Mouse (Mus musculus): Measurements from ENCODE around the gene Snupn. TPM values are rescaled to one million over a fixed set of nuclear protein-coding genes. Genes with fewer than 3 reads are reported as not detected.
A peak's percentile ranks its signal among the peaks of the same experiment; 100 is the strongest.

Snupn gene
- polyA plus RNA-seq, 1 experiment: 6.3 TPM

- H3K27me3 ChIP-seq (ENCODE audit: control insufficient read depth, insufficient read depth, low read length): no peaks in the 10 kb centered on the region
- H3K4me3 ChIP-seq (ENCODE audit: control insufficient read depth, insufficient read depth, low read length): no peak overlapping the region
- peaks cover 47% of the 10 kb centered on the region for H3K4me1 ChIP-seq (replicated peaks; ENCODE audit: control insufficient read depth, insufficient read depth, low read length)
- H3K27ac ChIP-seq (ENCODE audit: control insufficient read depth, insufficient read depth, low read length): no peak overlapping the region
- 53% methylated on average over 7 of the region's 7 CpGs for WGBS
- H3K36me3 ChIP-seq (ENCODE audit: control insufficient read depth, insufficient read depth, low read length): no peaks in the 10 kb centered on the region
- TF ChIP-seq CTCF (IDR thresholded peaks at IDR 0.05; ENCODE audit: borderline replicate concordance, control insufficient read depth, extremely low read depth, insufficient read depth, low read length, poor library complexity) (no peak), POLR2A (IDR thresholded peaks at IDR 0.05; ENCODE audit: control insufficient read depth, extremely low read depth, insufficient read depth, low read length, poor library complexity) (no peak)
- DNase-seq: no peak
Observed at GRCm38 (mm10) chr9:56924651-56925027, 26.0 kb upstream of the Snupn start.

GRCm38 (mm10) chr9:56925291-56926024, 25.2 kb upstream of the Snupn start:
- 92% methylated on average over 26 of the region's 26 CpGs for WGBS
- DNase-seq: no peak
- peaks cover 47% of the 10 kb centered on the region for H3K4me1 ChIP-seq (replicated peaks; ENCODE audit: control insufficient read depth, insufficient read depth, low read length)
- no peak overlapping the region for H3K4me3 ChIP-seq (ENCODE audit: control insufficient read depth, insufficient read depth, low read length)
- no peaks in the 10 kb centered on the region for H3K36me3 ChIP-seq (ENCODE audit: control insufficient read depth, insufficient read depth, low read length)
- TF ChIP-seq CTCF (IDR thresholded peaks at IDR 0.05; ENCODE audit: borderline replicate concordance, control insufficient read depth, extremely low read depth, insufficient read depth, low read length, poor library complexity): no peak
- TF ChIP-seq POLR2A (IDR thresholded peaks at IDR 0.05; ENCODE audit: control insufficient read depth, extremely low read depth, insufficient read depth, low read length, poor library complexity): no peak
- no peaks in the 10 kb centered on the region for H3K27me3 ChIP-seq (ENCODE audit: control insufficient read depth, insufficient read depth, low read length)
- no peak overlapping the region for H3K27ac ChIP-seq (ENCODE audit: control insufficient read depth, insufficient read depth, low read length)

DNA sequence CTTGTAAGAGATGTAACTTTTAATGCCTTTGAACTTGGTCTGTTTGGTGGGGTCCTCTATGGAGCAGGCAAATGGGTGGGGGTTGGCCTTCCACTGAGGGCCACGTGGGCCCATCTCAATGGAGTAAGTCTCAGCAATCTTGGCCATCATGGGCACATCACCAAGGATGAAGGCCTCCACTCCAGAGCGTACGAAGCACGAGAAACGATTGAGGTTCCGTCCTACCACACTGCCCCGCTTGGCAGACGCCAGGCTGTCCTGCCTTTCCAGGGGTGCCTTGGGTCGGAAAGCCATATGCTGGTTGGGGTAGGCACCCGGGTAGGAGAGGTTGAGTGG, 24.7 kb upstream of the Snupn start:
- WGBS: 96% methylated on average over 10 of the region's 10 CpGs
- TF ChIP-seq POLR2A (IDR thresholded peaks at IDR 0.05; ENCODE audit: control insufficient read depth, extremely low read depth, insufficient read depth, low read length, poor library complexity) (no peak), CTCF (IDR thresholded peaks at IDR 0.05; ENCODE audit: borderline replicate concordance, control insufficient read depth, extremely low read depth, insufficient read depth, low read length, poor library complexity) (no peak)
- Histone ChIP-seq H3K27me3 (ENCODE audit: control insufficient read depth, insufficient read depth, low read length) (no peaks in the 10 kb centered on the region), H3K4me1 (replicated peaks; ENCODE audit: control insufficient read depth, insufficient read depth, low read length) (peaks cover 47% of the 10 kb centered on the region), H3K27ac (ENCODE audit: control insufficient read depth, insufficient read depth, low read length) (no peak overlapping the region), H3K4me3 (ENCODE audit: control insufficient read depth, insufficient read depth, low read length) (no peak overlapping the region), H3K36me3 (ENCODE audit: control insufficient read depth, insufficient read depth, low read length) (no peaks in the 10 kb centered on the region)
- no peak for DNase-seq

DNA sequence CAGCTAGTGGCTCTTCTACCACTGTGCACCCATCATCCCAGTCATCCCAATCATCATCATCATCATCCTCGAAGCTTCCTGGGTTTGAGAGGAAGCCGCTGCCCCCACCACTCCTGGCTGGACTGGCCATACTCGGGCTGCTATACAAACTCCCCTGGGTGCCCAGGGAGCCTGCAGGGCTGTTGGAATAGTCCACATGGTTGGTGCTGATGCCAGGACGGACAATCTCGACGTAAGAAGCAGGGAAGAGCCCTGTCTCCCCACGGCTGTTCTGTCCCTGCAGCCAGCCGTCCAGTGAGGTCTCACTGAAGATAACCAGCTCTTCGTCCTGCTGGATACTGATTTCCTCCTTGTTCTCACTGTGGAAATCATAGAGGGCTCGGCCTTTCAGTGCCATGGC, 24.3 kb upstream of the Snupn start:
- Histone ChIP-seq H3K27ac (ENCODE audit: control insufficient read depth, insufficient read depth, low read length) (no peak overlapping the region), H3K4me3 (ENCODE audit: control insufficient read depth, insufficient read depth, low read length) (no peak overlapping the region), H3K27me3 (ENCODE audit: control insufficient read depth, insufficient read depth, low read length) (no peaks in the 10 kb centered on the region), H3K4me1 (replicated peaks; ENCODE audit: control insufficient read depth, insufficient read depth, low read length) (peaks cover 47% of the 10 kb centered on the region), H3K36me3 (ENCODE audit: control insufficient read depth, insufficient read depth, low read length) (no peaks in the 10 kb centered on the region)
- 93% methylated on average over 10 of the region's 10 CpGs for WGBS
- TF ChIP-seq POLR2A (IDR thresholded peaks at IDR 0.05; ENCODE audit: control insufficient read depth, extremely low read depth, insufficient read depth, low read length, poor library complexity) (no peak), CTCF (IDR thresholded peaks at IDR 0.05; ENCODE audit: borderline replicate concordance, control insufficient read depth, extremely low read depth, insufficient read depth, low read length, poor library complexity) (no peak)
- no peak for DNase-seq

DNA sequence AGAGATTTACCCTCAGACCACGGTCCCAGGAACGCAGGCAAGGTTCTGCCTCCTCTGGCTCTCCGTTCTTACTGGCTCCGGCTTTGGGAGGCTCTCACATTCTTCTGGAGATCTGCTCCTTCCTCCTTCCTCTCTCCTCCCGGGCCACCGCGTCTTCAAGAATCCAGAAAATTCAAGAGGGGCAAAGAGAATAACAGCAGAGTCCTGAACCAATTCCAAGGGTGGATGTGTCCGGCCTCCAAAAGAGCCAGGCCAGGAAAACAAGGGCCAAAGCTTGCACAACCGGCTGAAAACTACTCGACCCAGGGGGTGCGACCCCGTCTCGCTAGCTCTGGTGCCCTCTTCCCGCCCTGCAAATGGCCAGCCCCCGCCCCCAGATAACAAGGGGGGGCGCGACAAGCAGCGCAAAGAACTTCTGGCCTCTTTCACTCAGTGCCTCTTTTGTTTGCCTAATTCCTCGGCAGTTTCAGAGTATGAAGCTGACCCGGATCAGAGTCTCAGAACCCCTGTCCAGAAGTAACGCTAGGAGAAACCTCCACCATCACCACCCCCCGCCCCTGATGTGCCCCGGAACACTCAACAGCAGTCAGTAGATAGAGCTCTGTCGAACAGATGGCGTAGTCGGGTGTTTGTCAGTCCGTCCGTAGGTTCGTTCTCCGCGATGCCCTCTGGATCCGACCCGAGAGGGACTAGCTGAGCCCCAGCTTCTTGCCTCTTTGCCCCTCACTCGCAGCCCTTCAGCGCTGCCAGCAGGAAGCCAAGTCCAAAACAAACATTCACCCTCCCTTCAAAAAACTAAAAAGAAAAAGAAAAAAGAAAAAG, 23.3 kb upstream of the Snupn start:
- H3K4me3 ChIP-seq (ENCODE audit: control insufficient read depth, insufficient read depth, low read length): peak overlapping the region; percentile 75
- H3K36me3 ChIP-seq (ENCODE audit: control insufficient read depth, insufficient read depth, low read length): no peaks in the 10 kb centered on the region
- DNase-seq: peak; percentile 36
- peak overlapping the region; percentile 18; the same call in 1 of the 2 replicates for H3K27ac ChIP-seq (ENCODE audit: control insufficient read depth, insufficient read depth, low read length)
- TF ChIP-seq POLR2A (IDR thresholded peaks at IDR 0.05; ENCODE audit: control insufficient read depth, extremely low read depth, insufficient read depth, low read length, poor library complexity) (no peak), CTCF (IDR thresholded peaks at IDR 0.05; ENCODE audit: borderline replicate concordance, control insufficient read depth, extremely low read depth, insufficient read depth, low read length, poor library complexity) (no peak)
- 8% methylated on average over 35 of the region's 35 CpGs for WGBS
- peaks cover 47% of the 10 kb centered on the region for H3K4me1 ChIP-seq (replicated peaks; ENCODE audit: control insufficient read depth, insufficient read depth, low read length)
- H3K27me3 ChIP-seq (ENCODE audit: control insufficient read depth, insufficient read depth, low read length): no peaks in the 10 kb centered on the region

DNA sequence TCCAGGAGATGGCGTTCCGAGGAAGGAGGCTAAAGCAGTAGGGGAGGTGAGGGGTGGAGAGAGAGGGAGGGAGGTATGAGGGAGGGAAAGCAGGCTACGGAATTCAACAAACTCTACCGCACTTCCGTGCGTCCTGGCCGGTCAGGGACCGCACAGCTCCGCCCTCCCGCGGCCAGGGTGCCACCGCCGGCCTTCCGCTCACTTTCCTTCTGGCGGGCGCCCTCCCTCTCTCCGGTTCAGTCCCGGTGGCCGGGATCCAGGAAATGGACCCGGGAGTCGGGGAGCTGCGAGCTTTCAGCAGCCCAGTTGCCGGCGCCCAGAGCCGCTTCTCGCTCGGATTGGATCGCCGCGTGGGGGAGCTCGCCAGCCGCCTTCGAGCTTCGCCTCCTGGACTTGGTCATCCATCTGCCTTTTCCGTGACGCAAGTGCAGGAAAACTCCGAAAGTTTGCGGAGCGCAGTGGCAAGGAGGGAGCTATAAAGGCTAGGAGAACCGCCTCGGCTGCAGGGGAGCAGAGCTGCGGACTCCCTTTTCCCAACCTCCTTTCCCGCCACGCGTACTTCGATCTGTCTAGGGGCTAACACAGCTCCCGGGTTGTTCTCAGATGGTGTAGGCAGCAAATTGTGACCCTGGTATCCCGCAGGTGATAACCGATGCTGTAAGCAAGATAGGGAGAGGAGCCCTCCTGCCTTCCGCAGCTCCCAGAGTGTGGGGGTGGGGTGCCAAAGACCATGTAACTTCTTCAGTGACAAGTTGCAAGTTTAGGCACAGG, 22.5 kb upstream of the Snupn start, which contains the start of gene Snx33:
Gene Snx33, minus strand, starts transcription at position 331 of the 771 bp plus-strand sequence.
- peak within 1 kb of the TSS; percentile 75 for H3K4me3 ChIP-seq (ENCODE audit: control insufficient read depth, insufficient read depth, low read length)
- H3K27me3 ChIP-seq (ENCODE audit: control insufficient read depth, insufficient read depth, low read length): no peaks in the 10 kb centered on the region
- WGBS: under 1% methylated on average over 50 of the region's 50 CpGs
- H3K4me1 ChIP-seq (replicated peaks; ENCODE audit: control insufficient read depth, insufficient read depth, low read length): peaks cover 47% of the 10 kb centered on the region
- DNase-seq: peak; percentile 87
- peak within 1 kb of the TSS; percentile 18; the same call in 1 of the 2 replicates for H3K27ac ChIP-seq (ENCODE audit: control insufficient read depth, insufficient read depth, low read length)
- 0 out of 2 replicates have a peak, but pooled peaks have one; percentile 31 for TF ChIP-seq POLR2A (IDR thresholded peaks at IDR 0.05; ENCODE audit: control insufficient read depth, extremely low read depth, insufficient read depth, low read length, poor library complexity)
- TF ChIP-seq CTCF (IDR thresholded peaks at IDR 0.05; ENCODE audit: borderline replicate concordance, control insufficient read depth, extremely low read depth, insufficient read depth, low read length, poor library complexity): peak; percentile 76
- no peaks in the 10 kb centered on the region for H3K36me3 ChIP-seq (ENCODE audit: control insufficient read depth, insufficient read depth, low read length)
